Mouse (Mus musculus) frontal cortex, postnatal 10 days (tissue): ENCODE results near the gene Fam241a.

ENCODE experiments used
- DNase-seq, 2 experiments: peaks; one replicate each; pipeline ENCODE4 v3.0.0; 2022; ENCODE audit warnings: low spot score in 2 of 2, mixed read lengths in 1 of 2

The Fam241a gene

DNA sequence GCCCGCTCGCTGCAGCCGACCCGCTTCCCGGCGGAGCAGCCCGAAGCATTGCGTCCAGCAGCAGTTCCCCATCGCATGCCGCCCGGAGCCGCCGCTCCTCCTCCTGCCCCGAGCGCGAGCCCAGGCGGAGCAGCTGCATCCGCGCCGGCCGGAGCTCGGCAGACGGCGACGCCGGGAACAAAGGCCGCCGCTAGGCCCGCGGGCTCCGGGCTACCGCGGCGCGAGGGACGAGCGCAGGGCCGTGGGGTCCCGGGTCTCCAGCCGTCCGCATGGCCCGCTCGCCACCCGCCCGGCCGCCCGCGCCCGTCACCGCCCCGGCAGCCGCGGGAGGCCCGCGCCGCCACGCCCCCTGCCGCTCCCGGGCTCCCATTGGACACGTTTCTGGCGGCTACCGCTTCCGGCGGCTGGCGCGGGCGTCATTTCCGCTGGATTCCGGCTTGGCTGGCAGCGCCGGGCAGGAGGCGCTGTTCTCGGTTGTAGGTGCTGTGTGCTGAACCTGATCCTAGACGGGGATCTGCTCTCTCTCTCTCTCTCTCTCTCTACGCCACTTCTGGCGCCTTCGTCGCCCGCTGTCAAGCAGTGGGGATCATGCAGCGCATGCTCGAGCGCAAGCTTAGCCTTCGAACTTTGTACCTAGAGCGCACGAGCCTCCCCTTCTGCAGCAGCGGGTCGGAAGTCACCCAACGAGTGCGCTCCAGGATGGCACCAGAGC, 58.8 kb downstream of the Fam241a start, which contains the start of gene Ap1ar:
TSS of gene Ap1ar (minus strand) at position 370 of the 712 bp plus-strand sequence.
- peak; percentile 92 to 96 for DNase-seq

GRCm38 (mm10) chr3:127836798-127837153, 59.3 kb downstream of the Fam241a start:
- peak in 1 of 2 experiments; percentile 17 for DNase-seq

DNA sequence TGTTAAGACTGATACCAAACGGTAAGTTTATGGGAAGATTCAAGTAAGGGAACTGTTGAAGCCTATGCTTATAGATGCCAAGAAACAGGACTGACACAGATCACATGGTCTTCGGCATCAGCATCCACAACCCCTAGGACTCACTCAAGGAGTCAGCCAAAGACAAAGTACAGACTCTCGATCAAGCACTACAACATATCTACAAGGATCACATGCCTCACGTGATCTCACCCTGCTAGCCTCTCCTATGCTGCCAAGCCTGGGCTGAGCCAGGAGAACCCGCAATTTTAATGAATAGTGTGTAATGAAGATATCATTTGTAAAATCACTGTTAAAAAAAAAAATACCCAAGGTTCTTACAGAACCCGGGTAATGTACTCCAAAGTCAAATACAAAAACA, 60.5 kb downstream of the Fam241a start:
- no peak for DNase-seq

DNA sequence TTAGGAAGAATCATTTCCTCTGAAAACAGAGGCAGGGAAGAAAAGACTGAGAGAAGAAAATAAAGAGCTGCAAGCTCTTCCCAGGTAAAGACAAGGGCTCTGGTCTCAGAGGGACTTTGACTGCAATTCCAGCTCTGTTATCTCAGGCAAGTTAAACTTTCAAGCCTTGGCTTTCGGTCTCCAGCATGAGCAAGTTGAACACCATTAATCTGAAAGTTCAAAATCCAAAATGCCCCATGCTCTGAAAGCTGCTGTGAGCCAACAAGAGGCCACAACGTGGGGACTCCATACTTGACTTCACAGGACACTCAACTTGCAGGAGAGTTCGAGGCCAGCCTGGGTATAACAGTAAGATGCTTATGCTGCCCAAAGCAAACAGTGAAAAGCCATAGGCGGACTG, 62.1 kb downstream of the Fam241a start:
- DNase-seq = no peak

- DNase-seq = no peak
Measured at GRCm38 (mm10) chr3:127831079-127831478, 65.0 kb downstream of the Fam241a start.

- no peak for DNase-seq
Measured at GRCm38 (mm10) chr3:127830183-127830582, 65.9 kb downstream of the Fam241a start.

- DNase-seq = no peak
Measured at GRCm38 (mm10) chr3:127827123-127827522, 69.0 kb downstream of the Fam241a start.

GRCm38 (mm10) chr3:127826503-127826902, 69.6 kb downstream of the Fam241a start:
- DNase-seq = no peak

DNA sequence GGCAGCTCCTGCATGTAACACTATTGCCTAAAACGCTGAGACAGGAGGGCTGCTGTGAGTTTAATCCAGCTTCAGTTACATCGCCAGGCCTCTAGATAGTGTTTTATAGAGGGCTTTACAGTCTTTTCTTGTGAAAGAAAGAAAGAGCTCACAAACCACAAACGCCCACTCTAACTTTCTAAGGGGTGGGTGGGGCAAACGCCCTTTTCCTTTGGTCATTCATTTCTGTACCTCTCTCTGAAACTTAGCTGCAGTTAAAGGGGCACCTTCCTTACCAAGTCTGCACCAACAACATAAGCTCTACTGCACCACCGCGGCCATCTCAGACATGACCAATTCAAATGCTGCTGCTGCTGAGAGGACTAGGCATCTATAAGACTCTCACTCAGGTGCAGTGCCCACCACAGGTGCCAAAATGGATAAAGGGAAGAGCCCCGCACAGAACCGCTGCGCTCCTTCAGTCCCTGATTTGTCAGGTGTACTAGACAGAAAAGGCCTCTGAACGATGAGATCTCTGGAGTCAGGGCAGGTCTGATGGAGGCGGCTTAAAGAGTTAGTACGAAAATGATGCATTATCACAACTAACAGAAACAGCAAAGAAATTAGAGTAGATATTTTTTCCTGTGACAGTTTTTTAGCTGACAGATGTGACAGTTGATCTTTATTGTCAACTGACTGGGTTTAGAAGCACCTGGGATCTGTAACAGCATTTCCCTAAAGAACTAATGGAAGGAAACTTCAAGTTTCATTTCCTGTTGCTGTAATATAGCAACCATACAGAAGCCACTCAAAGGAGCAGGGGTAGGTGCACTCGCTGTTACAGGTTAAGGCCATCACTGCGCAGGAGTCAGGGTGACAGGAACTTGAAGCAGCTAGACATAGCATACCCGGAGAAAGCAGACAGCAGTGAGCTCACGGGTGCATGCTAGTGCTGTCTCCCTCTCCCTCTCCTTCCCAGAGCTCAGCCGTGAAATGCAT, 71.9 kb downstream of the Fam241a start:
- no peak for DNase-seq

DNA sequence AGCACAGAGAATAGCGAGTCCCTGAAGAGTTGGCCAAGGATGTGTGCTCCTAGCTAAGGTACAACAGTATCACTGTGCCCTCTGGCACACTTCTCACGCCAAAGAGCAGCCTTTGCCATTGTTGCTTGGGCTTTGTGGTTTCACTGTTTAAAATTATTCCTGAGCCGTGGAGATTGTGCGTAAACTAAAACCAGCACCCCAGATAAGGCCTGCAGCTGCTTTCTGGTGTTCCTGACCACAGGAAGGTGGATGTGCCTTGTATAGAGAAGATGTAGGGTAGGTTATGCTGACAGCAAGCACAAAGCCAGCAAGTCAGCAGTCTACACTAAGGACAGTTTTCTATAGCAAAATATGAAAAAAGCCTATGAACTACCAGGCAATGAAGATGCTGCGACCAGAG, 74.9 kb downstream of the Fam241a start:
- DNase-seq = no peak

- no peak for DNase-seq
Measured at GRCm38 (mm10) chr3:127820400-127820799, 75.7 kb downstream of the Fam241a start.
